Mouse (Mus musculus) small intestine, adult 2 months (tissue): ENCODE measurements around the gene Gm11084. TPM values are rescaled to one million over a fixed set of nuclear protein-coding genes. Genes with fewer than 3 reads are reported as not detected.

Experiments
- H3K27ac ChIP-seq: fragments of 200-500 bp; 2 replicates; pipeline ENCODE4 v1.5.1; 2012; ENCODE audit warnings: low read depth, low read length, control low read depth, inconsistent platforms; ENCODE audit not compliant: insufficient read depth
- H3K27me3 ChIP-seq: fragments of 200-500 bp; 2 replicates; pipeline ENCODE4 v1.6.1; 2012; ENCODE audit warnings: mild to moderate bottlenecking, moderate library complexity, low read length, inconsistent platforms; ENCODE audit not compliant: control insufficient read depth, insufficient read depth
- H3K36me3 ChIP-seq: fragments of 200-500 bp; 2 replicates; pipeline ENCODE4 v1.6.1; 2012; ENCODE audit warnings: mild to moderate bottlenecking, low read length, control low read depth, inconsistent platforms; ENCODE audit not compliant: control insufficient read depth, insufficient read depth
- H3K4me1 ChIP-seq: fragments of 200-500 bp; 2 replicates; pipeline ENCODE4 v1.6.1; 2012; ENCODE audit warnings: low read length, inconsistent platforms, mixed read lengths; ENCODE audit not compliant: control insufficient read depth, insufficient read depth, insufficient read length
- H3K4me3 ChIP-seq: fragments of 200-500 bp; 2 replicates; pipeline ENCODE4 v1.5.1; 2012; ENCODE audit warnings: low read depth, mild to moderate bottlenecking, control low read depth, inconsistent platforms, low read length, moderate library complexity
- CTCF ChIP-seq: fragments of 200-500 bp; IDR thresholded peaks from 2 replicates; pipeline ENCODE4 v1.5.1; 2012; ENCODE audit warnings: low read depth, mild to moderate bottlenecking, control low read depth, inconsistent platforms, low read length, moderate library complexity, mixed read lengths; ENCODE audit not compliant: insufficient replicate concordance, insufficient read length; ENCODE audit errors: extremely low read depth
- POLR2A ChIP-seq: fragments of 200-500 bp; IDR thresholded peaks from 2 replicates; pipeline ENCODE4 v1.6.1; 2012; ENCODE audit warnings: low read depth, mild to moderate bottlenecking, control low read depth, inconsistent platforms, low read length, moderate library complexity
- WGBS: fragments of 180-500 bp; shearing (Covaris S2); methylation state at CpG from one replicate; pipeline ENCODE4 v1.1.7; 2018; 5-methylcytosine and 5-hydroxymethylcytosine counted together
- polyA plus RNA-seq: library from polyadenylated mRNA; depleted of rRNA; stranded (reverse); fragments of >200 nt; gene quantifications from 2 replicates; pipeline ENCODE4 v1.2.3, GENCODE M21; 2012

The Gm11084 gene
- polyA plus RNA-seq, 1 experiment, result not detected

- no peaks in the 10 kb centered on the region for H3K27me3 ChIP-seq
- no peak overlapping the region for H3K4me3 ChIP-seq
- H3K27ac ChIP-seq, result peak overlapping the region; percentile 66
- no peak for TF ChIP-seq CTCF
- TF ChIP-seq POLR2A, result no peak
- H3K4me1 ChIP-seq, result peaks cover 2% of the 10 kb centered on the region; the same call in 1 of the 2 replicates
- H3K36me3 ChIP-seq, result no peaks in the 10 kb centered on the region
- 63% methylated on average over 10 of the region's 12 CpGs for WGBS
Measured at GRCm38 (mm10) chr2:73003049-73003448, 16.5 kb upstream of the Gm11084 start.

DNA sequence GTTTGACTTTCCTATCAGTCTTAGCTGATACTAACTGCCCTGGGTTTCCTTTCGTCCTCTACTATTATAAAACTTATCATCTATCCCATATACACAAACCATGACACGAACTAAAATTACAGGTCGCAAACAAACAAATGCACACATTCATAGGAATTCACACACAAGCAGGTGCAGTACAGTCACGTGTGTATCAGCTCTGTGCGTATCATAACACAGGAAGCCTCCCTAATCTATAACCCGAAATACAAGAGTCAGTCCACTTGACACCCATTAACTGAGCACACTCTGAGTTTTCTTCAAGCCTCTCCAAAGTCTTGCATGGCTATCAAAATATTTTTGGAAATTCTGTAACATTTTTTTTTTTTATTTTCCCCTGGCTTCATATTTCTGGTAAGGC is 15.9 kb upstream of the Gm11084 start:
- no peaks in the 10 kb centered on the region for H3K36me3 ChIP-seq
- TF ChIP-seq POLR2A, result no peak
- no peak for TF ChIP-seq CTCF
- no peak overlapping the region for H3K27ac ChIP-seq
- no peaks in the 10 kb centered on the region for H3K27me3 ChIP-seq
- WGBS, result 81% methylated on average over 6 of the region's 6 CpGs
- peaks cover 2% of the 10 kb centered on the region; the same call in 1 of the 2 replicates for H3K4me1 ChIP-seq
- no peak overlapping the region for H3K4me3 ChIP-seq

- Histone ChIP-seq H3K36me3 (no peaks in the 10 kb centered on the region), H3K27ac (no peak overlapping the region)
- WGBS, result 76% methylated on average over 5 of the region's 5 CpGs
Measured at GRCm38 (mm10) chr2:73001994-73002393, 15.5 kb upstream of the Gm11084 start.

DNA sequence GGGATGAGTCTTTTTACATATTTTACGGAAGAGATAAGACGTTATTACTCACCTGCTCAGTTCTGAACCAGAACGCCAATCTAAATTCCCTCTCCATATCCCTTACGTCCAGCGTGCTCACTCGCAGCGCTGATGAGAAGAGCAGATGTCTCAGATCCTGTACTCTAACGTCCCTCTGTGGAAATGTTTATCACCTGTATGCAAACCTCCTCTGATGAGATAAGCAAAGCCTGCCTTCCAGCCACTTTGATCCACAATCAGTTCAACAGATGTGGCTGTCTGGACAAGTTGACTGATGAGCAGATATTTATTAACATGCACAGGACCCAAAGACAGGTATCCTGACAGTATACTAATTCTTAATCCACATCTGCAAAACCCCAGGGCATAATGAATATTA is 13.7 kb upstream of the Gm11084 start:
- TF ChIP-seq CTCF (no peak), POLR2A (no peak)
- Histone ChIP-seq H3K27me3 (no peaks in the 10 kb centered on the region), H3K4me3 (no peak overlapping the region), H3K36me3 (no peaks in the 10 kb centered on the region), H3K27ac (no peak overlapping the region), H3K4me1 (peaks cover 4% of the 10 kb centered on the region; the same call in 1 of the 2 replicates)
- 24% methylated on average over 8 of the region's 8 CpGs for WGBS

More at GRCm38 (mm10) chr2:73001994-73002393, 15.5 kb upstream of the Gm11084 start:
- H3K27me3 ChIP-seq, result no peaks in the 10 kb centered on the region
- peaks cover 2% of the 10 kb centered on the region; the same call in 1 of the 2 replicates for H3K4me1 ChIP-seq
- no peak overlapping the region for H3K4me3 ChIP-seq
- TF ChIP-seq POLR2A (no peak), CTCF (no peak)

GRCm38 (mm10) chr2:72997586-72997985 is 11.1 kb upstream of the Gm11084 start:
- 94% methylated on average over 4 of the region's 4 CpGs for WGBS
- no peaks in the 10 kb centered on the region for H3K27me3 ChIP-seq
- H3K27ac ChIP-seq, result no peak overlapping the region
- TF ChIP-seq POLR2A, result no peak
- no peak for TF ChIP-seq CTCF
- no peak overlapping the region for H3K4me3 ChIP-seq
- H3K4me1 ChIP-seq, result peaks cover 4% of the 10 kb centered on the region; the same call in 1 of the 2 replicates
- H3K36me3 ChIP-seq, result no peaks in the 10 kb centered on the region

DNA sequence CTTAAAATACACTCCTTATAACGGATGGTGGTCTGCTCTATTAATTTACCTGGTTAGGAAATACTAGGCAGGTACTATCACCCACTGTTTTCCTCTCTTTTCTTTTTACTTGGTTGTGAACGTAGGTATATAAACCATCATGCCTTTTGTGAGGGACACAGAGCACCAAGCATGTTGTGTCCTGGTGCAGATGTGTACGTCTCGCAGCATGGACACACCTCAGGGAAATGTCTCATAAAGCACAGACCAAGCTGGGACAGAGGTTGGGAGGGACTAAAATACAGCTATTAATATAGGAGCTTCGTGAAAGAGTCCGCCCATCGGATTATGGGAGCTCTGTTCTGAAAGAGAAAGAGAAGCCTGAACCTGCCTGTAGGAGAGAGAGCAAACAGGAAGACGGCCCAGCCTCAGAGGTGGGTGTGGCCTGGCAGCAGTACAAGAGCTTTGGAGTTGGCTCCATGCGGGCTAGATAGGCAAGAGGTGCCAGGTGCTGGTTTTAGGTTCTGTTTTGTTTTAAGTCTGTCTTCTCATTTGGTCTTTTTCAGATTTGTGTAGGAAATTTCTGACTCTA is 10.4 kb upstream of the Gm11084 start:
- WGBS, result 14% methylated on average over 9 of the region's 9 CpGs
- TF ChIP-seq CTCF (no peak), POLR2A (0 out of 2 replicates have a peak, but pooled peaks have one; percentile 16)
- Histone ChIP-seq H3K36me3 (no peaks in the 10 kb centered on the region), H3K4me3 (peak overlapping the region; percentile 11; the same call in 1 of the 2 replicates), H3K27me3 (no peaks in the 10 kb centered on the region), H3K27ac (peak overlapping the region; percentile 58; the same call in 1 of the 2 replicates), H3K4me1 (peaks cover 4% of the 10 kb centered on the region; the same call in 1 of the 2 replicates)

DNA sequence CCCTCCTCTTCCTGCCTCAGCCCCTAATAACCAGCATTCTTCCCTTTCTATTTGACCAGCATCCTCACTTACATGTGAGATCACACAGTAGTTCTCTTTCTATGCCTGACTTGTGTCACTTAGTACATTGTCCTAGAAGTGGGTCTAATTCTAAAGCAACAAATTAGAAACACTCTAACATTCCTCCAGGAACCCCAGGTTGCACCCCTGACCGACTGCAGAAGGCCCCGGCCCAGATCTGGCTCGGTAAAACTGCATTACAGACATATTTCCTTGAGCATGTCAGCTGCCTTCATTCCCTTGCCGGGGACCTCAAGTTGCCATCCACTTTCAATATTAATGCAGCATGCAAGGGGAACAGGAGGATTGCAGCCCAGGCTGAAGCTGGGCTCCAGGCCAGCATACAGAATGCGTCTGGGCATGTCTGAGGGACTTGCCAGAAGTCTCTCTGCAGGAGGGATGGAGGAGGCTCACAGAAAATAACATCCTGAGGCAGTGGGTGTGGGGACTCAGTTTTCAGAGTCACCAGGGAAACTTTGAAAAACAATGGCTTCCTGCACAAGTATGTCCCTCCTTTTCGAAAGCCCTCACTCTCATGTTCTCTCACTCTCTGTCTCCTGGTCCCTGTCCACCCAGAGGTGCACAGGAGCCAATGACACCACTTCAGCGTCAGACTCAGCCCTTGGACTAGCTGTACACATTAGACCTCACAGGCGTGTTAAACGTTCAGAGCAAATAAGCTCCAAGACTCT is 9.0 kb upstream of the Gm11084 start:
- WGBS, result 42% methylated on average over 9 of the region's 9 CpGs
- Histone ChIP-seq H3K4me3 (no peak overlapping the region), H3K4me1 (peaks cover 4% of the 10 kb centered on the region; the same call in 1 of the 2 replicates), H3K36me3 (no peaks in the 10 kb centered on the region), H3K27me3 (no peaks in the 10 kb centered on the region), H3K27ac (peak overlapping the region; percentile 34)
- TF ChIP-seq POLR2A, result no peak; the same call in 1 of the 2 replicates
